Mouse (Mus musculus) left cerebral cortex, postnatal 10 days (tissue): ENCODE measurements at regions not wholly inside any gene's neighbourhood (a gene's known extent, or its start where the extent isn't known, plus 50 kb on each side); places are given as distances from the start of the nearest gene placed in this dataset.
A peak's percentile ranks its signal among the peaks of the same experiment; 100 is the strongest.

Source experiments
- DNase-seq, 2 experiments: peaks; one replicate each; pipeline ENCODE4 v3.0.0; 2021 to 2022; ENCODE audit warnings: low spot score in 2 of 2, mixed read lengths in 1 of 2; ENCODE audit errors: extremely low spot score in 1 of 2
- intact Hi-C: fragments of 180-260 bp; cut with DNase I; formaldehyde crosslinking; loops from one replicate; pipeline ENCODE4 v1.15.1; 2025

DNA sequence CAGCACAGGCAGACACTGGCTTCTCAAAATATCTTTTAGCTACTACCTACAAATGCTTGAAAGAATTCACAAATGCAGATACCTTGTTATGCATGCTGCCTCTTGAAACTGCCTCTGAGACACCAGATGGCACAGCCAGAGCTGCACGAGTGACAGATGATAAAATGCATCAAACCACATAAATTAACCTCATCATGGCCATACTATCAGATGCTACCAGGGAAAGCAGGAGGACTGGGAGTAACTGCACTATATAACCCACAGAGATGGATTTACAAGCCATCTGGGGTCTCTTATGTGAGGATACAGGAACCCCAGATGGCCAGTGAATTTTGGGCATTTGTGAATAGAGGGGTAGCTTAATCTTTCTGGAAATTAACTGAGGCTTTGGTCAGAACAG lies 597.7 kb upstream of the Map3k7 start:
- intact Hi-C loops: no loop called here
- no peak for DNase-seq

DNA sequence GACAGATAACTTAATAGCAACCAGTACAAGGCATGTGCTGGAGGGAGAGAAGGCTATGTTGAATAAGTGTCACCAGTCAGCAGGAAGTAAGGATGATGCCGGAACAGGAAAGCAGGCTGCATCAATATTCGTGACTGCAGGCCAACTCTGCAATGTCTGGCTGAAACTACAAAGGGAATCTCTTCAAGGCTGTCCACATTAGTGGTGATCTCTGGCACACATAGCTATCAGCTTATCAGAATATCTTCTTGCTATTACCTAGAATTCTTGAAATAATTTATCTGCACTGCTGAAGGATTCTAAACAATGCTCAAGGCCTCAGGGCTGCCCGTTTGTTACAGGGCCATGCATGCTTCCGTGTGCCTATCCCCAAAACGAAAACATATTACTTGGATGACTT lies 596.9 kb upstream of the Map3k7 start:
- no peak for DNase-seq
- intact Hi-C loops: no loop called here

DNA sequence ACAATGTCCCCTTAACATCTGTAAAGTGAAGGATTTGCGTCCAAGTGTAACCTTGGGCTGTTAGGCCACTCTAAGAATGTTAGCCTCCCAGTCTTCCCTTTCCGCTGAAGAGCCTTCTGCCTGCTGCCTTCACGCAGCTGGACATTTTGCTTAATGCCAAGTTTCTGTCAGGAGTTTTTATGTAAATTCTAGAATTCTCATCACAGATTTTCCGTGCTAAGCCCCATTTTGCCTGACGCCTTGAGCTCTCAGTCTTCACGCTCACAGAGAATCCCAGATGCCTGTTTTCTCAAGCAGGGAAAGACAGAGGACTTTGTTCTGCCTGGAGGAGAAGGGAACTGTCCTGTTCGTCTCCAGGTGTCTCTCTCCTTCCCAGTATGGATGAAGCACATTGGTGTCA lies 593.8 kb upstream of the Map3k7 start:
- intact Hi-C loops: no loop called here
- peak in 1 of 2 experiments; percentile 17 for DNase-seq

DNA sequence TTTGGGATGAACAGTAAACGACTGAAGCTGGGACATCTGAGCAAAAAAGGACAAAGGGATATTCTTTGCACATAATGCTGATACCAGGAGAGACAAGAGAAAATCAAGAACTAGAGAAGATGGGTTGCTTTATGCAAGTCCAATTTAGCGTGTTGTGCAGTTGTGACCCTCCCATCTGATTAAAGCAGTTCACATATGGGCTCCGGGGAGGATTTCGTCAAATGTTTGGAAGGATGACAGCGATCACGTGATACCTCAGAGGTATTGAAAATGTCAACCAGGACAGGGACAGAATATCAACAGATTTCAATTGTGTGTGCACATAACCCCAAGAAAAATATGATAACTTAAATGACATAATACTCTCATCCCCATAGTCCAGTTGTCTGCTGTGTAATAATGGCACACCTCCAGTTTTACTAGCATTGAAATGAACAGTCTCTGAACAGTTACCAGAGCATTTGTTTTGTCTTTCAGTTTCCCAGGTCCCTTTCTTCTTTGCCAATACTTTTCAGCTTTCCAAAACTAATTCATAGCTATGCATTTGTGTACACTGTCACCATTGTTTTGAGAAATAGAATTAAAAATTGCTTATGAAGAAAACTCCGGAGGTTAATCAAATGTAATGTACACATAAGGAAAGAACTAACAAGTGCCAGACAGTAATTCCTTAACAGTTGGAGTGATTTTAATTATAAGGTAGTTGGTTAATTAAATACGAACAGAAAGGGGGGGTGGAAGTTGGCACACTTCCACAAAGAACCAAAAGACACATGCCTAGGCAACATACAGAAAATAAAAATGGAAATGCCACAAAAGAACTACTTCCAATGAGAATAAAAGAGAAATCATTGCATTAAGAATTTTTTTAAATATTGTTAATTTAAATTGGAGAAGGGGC lies 582.6 kb upstream of the Map3k7 start:
- no peak for DNase-seq
- intact Hi-C loops: no loop called here

DNA sequence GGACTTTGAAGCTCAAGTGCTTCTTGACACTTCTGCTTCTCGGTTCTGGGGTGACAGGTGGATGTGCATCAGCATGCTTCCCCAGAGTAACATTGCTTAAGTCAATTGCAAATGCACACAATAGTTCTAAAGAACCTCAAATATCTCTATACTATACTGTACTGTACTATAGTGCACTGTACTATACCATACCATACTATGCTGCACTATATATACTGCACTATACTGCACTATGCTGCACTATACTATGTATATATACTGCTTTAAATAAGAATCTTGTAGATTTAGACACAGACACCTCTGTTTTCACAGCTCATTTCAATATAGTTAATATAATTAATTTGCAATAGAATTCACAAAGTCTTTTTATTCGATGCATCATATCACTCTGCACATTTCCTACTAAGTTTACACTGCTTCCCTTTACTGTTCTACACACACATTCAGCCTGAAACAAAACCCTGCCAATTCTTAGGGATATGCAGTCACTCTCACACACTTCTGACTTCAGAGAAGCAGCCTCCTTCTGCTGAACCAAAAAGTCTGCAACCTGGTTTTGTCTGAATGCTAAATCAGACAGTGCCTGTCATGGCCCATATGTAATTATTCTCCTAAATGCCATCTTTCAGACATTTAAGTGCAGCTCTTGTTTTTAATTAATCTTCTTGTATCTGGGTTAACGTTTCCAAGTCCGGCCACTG lies 570.8 kb upstream of the Map3k7 start:
- DNase-seq: no peak
- intact Hi-C loops: no loop called here

DNA sequence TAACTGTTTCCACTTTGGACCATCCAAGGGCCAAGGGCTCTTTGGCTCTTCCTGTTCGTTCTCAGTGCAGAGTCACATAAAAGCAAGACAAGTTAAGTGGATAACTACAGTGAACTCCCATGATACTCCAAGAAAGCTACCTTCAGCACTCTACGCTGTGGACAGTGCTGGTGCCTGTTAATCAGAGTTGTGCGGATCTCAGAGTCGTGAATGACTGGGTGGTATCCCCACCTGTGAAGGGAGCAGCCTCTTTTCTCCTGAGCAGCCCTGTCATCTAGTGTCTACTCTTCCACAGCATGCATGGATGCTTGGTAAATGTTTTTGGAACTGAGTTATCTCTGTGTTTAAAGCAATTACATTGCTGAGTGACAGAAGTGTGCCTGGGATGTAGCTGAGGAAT lies 568.4 kb upstream of the Map3k7 start:
- intact Hi-C loops: no loop called here
- DNase-seq: no peak

DNA sequence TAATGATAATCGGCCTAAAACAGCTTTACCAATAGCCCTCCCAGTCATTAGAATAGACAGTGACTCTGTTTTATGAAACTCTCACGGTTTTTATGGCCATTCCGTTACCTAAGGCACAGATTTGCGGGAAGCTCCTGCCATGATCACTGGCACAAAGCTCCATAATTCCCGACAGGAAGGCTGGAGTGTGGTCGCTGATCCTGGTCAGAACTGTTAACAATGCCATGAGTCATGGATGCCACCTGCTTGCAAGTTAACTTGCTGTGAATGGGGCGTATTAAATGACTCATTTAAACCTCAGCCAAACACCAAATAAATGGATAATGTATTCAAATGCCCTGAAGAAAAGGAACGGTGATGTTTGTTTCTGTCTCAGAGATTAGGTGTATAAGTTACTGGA lies 559.9 kb upstream of the Map3k7 start:
- no peak for DNase-seq
- intact Hi-C loops: no loop called here

DNA sequence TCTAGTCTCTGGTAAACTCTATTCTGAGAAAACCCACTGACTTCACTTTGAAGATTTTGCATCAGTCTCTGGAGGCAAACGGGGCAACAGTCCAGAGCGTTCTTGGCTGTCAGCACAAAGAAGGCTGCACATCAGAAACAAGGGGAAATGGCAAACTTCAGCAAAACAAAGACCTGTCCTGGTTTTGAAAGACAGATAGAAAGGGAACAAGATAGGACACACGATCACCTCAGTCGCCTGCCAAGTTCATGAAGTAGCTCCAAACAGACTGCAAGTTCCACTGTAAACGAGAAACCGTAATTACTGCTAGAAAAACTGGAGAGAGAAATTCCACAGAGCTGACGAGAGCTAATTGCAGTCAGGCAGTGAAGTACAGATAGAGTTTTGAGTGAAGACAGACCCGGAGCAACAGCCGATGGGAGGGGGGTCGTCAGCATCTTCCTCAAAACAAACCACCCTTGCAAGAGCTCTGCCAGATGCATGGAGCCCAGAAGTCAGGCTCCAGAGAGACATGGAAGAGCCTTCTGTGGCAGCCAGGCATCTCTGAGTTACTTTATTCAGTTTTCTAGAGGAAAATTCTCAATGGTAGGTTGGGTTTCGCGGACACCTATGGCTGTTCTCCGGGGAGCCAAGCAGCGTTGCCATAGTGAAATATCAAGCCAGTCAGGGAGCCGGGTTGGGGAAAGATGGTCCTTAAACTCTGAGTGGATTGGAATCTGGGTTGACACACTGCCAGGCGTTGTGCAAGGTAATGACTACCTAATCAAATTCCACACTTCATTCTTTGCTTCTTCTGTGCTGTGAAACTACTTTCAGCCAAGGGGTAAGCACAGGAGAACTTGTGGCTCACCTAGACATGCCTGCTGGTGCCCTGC lies 558.8 kb upstream of the Map3k7 start:
- DNase-seq: peak in 1 of 2 experiments; percentile 43
- intact Hi-C loops: no loop called here

DNA sequence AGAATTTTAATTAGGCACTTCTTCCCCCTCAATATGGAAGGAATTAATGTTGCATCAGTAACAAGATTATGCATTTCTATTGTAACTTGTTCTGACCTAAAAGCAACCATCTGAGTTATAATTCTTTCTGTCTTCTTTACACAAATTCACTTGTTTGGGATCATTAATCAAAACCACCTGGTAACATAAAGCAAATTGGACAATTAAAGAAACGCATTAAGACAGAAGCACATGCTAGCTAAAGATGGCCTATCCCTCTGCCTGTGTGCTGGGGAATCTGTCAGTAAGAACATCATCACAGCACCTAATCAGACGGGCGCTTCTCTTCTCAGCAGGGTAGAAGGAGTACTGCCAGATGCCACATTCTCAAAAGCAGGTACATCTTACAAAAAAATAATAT lies 553.7 kb upstream of the Map3k7 start:
- DNase-seq: no peak
- intact Hi-C loops: no loop called here

DNA sequence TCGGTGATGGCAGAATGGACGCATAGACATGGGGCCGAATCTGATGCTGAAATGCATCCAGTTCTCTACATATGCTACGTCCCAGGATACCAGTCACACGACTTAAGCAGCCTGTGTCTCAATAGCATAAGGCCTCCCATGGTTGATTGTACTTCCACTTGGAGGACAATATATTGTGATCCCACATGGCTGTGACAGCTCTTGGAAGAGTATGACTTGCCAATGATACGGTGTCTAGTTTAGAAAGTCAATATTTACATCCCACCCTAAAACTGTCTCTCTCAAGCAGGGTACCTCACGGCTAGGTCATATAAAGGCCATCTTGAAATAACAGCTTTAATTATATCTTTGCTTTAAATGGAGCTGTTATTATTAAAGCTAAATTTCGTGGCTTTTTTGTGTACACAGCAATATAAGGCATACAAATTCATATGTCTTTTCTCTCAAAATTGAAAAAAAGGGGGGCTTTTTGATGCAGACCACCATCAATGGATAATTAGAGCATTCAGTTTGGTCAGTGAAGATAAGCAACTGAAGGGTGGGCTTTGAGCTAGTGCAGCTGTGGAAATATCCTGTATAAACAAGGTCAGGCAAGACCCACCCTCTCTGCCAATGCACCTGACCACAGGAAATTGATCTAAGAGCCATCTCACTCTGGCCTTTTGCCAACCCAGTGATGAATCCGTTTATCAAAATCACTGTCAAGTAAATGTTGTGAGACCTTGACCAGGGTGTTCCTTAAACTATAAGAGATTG lies 551.9 kb upstream of the Map3k7 start:
- no peak for DNase-seq
- intact Hi-C loops: no loop called here

DNA sequence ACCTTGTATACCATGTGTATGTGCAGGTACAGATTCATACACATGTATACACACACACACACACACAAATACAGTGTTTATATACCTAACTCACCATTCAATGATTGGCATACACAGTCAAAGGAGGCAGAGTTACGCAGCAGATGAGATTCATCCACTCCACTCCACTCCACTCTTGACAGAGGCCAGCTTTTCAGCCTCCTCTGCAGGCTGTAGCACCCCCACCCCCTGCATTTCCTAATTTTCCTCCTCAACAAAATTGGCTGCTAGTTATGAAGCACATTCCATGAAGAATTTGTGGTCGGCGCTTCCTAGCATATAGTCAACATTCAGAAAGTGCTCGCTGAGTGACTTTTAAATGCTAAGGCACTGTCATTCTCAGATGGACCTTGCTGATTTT lies 546.7 kb upstream of the Map3k7 start:
- intact Hi-C loops: no loop called here
- no peak for DNase-seq

DNA sequence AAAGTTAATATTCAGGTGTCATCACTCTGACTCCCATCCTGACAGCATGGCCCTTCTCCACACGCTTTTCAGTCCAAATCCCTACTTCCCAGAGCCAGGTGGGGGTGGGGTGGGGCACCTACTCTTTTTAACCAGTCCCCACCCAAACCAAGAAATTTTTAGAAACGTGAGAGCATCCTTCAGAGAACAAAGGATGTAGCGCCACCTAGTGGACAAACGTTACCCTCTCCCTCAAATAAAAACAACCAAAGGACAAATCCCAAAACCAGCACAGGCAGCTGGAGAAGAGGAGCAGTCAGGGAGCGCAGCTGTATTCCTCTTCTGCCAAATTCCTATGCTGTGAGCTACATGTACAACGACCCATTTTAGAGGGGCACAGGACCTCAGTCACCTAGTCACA lies 544.7 kb upstream of the Map3k7 start:
- DNase-seq: peak; percentile 65 to 70
- intact Hi-C loops: no loop called here

DNA sequence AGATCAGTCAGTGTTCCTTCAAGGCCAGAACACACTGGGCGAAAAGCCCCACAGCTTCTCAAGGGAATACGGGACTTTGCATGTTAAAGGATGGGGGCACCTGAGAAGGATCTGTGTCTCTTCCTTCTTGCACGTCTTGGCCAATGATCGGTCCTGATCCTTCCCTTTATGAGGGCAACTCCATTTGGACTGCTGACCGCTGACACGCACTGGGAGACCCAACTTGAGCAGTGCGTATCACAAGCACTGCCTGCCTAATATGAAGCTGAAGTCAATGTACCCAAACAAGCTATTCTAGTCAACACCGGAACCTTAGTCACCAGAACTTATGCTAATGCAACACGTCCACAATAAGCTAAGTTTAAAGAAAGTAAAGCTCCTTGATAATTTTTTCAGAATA lies 543.7 kb upstream of the Map3k7 start:
- intact Hi-C loops: no loop called here
- DNase-seq: no peak

DNA sequence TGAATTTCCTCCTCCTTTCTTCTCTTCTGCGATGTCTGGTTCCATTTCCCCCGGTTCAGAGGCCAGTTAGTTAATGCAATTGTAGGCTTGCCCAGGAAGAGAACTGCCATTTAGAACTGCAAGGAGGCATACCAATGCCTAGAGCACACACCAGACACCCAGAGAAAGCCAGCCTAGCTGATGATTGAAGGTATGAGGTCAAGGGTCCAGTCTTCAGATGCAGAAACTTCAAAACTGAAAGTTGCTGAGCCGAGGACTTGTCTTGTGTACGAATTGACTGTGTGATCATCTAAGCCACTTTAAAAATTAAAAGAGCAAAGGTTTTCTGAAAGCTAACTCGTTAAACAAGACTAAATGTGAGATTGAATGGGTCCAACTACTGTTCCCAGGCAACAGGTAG lies 542.5 kb upstream of the Map3k7 start:
- no peak for DNase-seq
- intact Hi-C loops: no loop called here

DNA sequence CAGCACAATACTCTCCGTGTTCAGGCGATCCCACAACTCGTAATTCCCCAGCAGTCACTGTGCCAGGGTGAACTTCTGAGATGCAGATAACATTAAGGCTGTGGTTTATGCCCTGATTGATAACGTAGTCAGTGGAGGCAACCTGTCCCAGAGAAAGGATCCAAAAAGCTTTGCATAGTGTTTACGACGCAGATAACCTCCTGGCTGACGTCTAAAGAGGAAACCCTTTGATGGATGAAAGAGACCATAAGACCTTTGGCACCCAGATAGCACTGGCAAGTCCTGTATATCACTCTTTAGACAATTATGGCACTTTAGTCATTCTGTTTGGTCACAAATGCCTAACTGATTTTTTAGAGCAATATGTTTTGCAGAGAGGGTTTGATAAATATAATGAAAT lies 538.8 kb upstream of the Map3k7 start:
- intact Hi-C loops: no loop called here
- DNase-seq: no peak

DNA sequence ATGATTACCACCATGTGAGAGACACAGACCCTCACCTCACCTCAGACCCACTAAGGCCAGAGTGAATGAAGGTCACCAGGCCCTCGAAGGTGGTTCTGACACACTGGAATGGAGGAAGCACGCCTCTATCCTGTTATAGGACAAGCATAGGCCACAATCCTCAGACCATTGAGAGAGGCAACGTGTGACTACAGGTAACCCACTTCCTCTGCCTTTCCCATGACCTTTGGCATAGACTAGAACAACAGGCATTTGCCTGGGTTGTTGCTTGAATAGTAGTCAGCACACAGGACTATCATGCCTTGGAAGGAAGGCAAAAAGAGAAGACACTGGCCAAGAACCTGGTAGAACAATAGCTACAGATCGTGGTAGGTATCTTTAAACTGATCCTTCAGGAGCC lies 538.2 kb upstream of the Map3k7 start:
- intact Hi-C loops: no loop called here
- no peak for DNase-seq

DNA sequence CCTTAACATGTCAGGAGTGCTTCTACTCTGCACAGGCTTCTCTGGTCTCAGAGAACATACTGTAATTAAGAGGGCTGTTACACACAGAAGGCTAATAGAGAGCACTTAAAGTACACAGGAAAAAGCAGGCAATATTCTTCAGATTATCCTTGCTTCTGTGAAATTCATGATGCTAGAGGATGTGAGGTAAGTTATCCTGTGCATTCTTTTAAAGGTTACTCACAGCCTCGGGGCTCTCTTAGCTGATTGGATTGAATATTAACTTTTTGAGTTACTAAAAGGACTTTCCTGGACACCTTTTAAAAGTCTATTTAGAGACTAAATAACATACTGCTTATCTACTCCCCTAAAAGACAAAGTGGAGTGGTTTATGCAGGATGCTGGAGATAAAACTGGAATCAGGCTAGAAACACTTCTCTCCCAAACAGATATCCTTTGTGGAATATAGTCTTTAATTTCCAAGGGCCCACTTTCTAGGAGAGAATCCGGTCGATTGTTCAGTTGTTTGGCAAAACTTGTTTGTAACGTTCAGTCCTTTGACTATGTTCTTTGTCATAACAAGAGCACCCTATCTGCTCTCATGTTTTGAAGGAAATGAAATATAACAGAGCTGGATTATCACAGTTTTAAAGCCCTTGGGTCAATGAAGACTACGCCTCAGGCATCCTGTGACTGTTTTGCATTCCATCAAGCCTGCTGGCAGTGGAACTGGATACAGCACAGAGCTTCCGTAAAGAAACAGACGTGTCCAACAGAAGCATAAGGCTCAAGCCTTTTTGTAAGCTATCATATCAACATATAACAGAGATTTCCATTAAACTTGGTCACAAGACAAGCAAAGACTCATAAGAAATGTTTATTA lies 537.5 kb upstream of the Map3k7 start:
- DNase-seq: no peak
- intact Hi-C loops: no loop called here

DNA sequence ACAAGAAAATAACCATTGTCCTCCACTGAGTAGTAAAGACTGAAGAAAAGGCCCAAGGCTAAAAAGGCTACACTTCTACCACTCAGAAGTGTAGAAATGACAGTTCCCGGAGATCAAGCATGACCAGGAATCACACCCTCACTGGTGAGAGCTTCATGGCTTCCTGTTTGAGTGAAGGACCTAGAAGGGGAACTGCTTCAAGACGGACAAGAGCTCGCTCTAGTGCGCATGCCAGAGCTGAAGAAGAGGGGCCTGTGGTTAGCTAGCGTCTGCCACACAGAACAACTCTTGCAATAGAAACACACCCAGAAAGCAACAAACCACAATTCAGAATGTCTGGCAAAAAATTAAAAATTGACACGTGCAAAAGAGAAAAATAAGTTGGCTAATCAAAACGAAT lies 530.0 kb upstream of the Map3k7 start:
- DNase-seq: no peak

More for the DNA sequence above, 530.0 kb upstream of the Map3k7 start:
- intact Hi-C loops: no loop called here
